Mouse (Mus musculus) splenic B cell, adult 2 months (primary cell): ENCODE results near the gene Ntng1.

Experiments
- DNase-seq: peaks from one replicate; pipeline ENCODE4 v3.0.0-alpha.2; 2011; ENCODE audit warnings: low read depth, low spot score
- H3K27me3 ChIP-seq: 2 replicates; pipeline ENCODE4 v1.6.1; 2012; ENCODE audit warnings: mild to moderate bottlenecking, low read length, moderate library complexity, mixed read lengths; ENCODE audit not compliant: control insufficient read depth, poor library complexity, insufficient read depth, severe bottlenecking
- H3K36me3 ChIP-seq: 2 replicates; pipeline ENCODE4 v1.6.1; 2012; ENCODE audit warnings: mild to moderate bottlenecking, low read length, moderate library complexity, mixed read lengths; ENCODE audit not compliant: control insufficient read depth, poor library complexity, insufficient read depth, severe bottlenecking

Gene Ntng1

GRCm38 (mm10) chr3:110000349-110000748 is 143.5 kb downstream of the Ntng1 start:
- no peaks in the 10 kb centered on the region for H3K27me3 ChIP-seq
- no peaks in the 10 kb centered on the region for H3K36me3 ChIP-seq
- no peak for DNase-seq

DNA sequence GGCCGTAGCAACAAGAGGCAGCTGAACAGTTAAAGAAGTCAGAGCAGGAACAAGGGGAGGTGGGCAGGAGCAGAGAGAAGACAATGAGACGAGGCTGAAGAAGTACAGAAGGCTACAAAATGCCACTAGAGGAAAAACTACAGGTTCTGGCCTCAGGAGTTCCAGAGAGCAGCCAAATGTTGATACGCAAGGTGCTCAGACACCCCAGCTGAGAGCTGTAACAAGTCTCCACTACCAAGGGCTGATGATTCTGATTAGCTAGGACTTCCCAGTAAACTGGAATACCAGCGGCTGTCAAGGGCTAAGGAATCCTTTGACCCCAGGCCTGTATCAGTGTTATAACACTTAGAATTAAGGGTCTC is 148.2 kb downstream of the Ntng1 start:
- no peaks in the 10 kb centered on the region for H3K36me3 ChIP-seq

GRCm38 (mm10) chr3:109994978-109995662 is 148.7 kb downstream of the Ntng1 start:
- DNase-seq, result no peak
- no peaks in the 10 kb centered on the region for H3K27me3 ChIP-seq
- H3K36me3 ChIP-seq, result no peaks in the 10 kb centered on the region

More for the DNA sequence above, 148.2 kb downstream of the Ntng1 start:
- no peak for DNase-seq
- no peaks in the 10 kb centered on the region for H3K27me3 ChIP-seq

GRCm38 (mm10) chr3:109984086-109984485 is 159.7 kb downstream of the Ntng1 start:
- no peaks in the 10 kb centered on the region for H3K36me3 ChIP-seq
- DNase-seq, result no peak
- no peaks in the 10 kb centered on the region for H3K27me3 ChIP-seq

- DNase-seq, result no peak
- H3K36me3 ChIP-seq, result no peaks in the 10 kb centered on the region
- no peaks in the 10 kb centered on the region for H3K27me3 ChIP-seq
Measured at GRCm38 (mm10) chr3:109977614-109978013, 166.2 kb downstream of the Ntng1 start.

DNA sequence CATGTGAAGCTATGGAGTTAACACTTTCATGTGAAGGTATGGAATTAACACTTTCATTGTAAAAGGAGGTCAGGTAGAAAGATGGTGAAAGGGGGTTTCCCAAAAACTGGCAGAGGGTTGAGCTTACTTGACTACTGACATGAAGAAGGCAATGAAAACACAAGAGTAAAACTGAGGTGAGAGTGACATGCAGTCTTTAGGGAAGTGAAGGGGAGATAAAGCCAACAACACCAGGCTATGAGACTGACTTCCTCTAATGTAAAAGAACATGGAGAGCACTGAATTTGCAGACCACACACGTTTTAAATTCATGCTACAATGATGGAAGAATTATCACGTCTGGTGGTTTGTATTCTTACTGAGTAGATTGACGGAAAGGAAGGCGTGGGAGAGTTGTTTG is 168.7 kb downstream of the Ntng1 start:
- no peaks in the 10 kb centered on the region for H3K27me3 ChIP-seq
- no peaks in the 10 kb centered on the region for H3K36me3 ChIP-seq
- DNase-seq, result no peak

DNA sequence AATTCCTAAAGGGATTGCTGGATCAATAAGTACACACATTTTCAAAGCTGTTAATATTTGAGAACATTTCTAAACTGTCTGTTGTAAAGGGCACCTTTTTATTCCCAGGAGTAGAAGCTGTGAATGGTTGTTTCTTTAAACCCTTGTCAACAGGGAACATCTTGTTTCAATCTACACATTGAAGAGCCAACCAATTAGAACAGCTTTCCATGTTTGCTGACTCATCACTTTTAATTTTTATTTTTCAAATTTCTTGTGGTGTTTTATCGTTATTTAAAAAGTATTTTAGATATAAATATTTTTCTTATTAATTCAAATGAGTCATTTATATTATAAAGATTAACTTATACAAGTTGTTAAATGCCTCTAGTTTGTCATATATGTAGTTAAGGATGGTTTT is 172.3 kb downstream of the Ntng1 start:
- no peaks in the 10 kb centered on the region for H3K36me3 ChIP-seq
- DNase-seq, result no peak
- H3K27me3 ChIP-seq, result no peaks in the 10 kb centered on the region

DNA sequence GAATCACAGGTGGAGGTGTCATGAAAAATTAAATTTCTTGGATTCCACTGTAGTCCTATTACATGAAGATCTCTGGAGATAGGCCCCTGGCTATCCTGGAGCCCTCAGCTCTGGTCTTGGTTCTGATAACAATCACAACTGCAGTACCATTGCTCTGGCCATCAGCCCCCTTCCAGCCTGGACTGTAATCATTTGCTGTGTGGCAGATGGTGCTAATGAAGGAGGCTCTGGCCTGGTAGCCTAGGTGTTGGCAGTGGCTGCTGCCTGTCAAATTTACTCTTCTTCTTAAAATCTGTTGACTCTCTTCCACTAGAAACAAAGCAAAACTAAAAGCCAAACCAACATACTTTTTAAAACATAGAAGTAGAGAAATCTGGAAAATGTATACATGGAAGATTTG is 173.6 kb downstream of the Ntng1 start:
- H3K27me3 ChIP-seq, result no peaks in the 10 kb centered on the region
- DNase-seq, result no peak
- no peaks in the 10 kb centered on the region for H3K36me3 ChIP-seq

- Histone ChIP-seq H3K27me3 (no peaks in the 10 kb centered on the region), H3K36me3 (no peaks in the 10 kb centered on the region)
- no peak for DNase-seq
Measured at GRCm38 (mm10) chr3:109962631-109963030, 181.2 kb downstream of the Ntng1 start.

- no peak for DNase-seq
- Histone ChIP-seq H3K27me3 (no peaks in the 10 kb centered on the region), H3K36me3 (no peaks in the 10 kb centered on the region)
Measured at GRCm38 (mm10) chr3:109942960-109943359, 200.9 kb downstream of the Ntng1 start.

DNA sequence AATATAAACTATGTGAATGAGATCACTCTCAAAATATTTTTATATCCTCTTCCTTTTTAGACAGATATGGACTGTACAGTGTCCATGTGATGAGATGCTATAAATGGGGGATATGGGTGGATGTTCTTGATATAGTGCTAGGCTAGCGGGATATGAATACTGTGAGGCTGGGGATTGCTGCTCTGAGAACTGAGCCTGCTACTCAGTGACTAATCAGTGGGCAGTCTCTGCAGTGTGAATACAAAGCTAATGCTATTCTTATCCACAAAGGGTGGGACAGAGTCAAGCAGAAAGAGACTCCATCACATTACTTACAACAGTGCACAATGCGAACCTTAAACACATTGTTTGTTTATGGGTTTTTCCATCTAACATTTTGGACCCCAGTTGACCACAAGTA is 206.2 kb downstream of the Ntng1 start:
- Histone ChIP-seq H3K36me3 (no peaks in the 10 kb centered on the region), H3K27me3 (no peaks in the 10 kb centered on the region)

DNA sequence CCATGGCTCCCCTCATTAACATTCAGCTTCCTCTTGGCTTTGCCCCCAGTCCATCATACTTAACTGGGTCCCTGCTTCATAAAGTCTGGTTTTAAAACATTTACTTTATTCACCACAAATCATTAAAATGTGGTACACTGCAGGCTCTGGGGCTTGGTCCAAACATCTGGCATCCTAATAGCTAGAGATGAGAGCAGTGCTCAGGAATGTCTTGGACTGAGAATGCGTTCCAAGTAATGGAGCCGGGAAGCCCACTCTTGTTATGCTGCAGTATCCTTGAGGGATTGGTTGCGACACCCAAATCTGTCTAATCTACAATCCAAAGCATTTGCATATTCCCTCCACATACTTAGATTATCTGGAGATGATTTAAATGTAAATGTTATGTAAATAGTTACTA is 207.5 kb downstream of the Ntng1 start:
- Histone ChIP-seq H3K36me3 (no peaks in the 10 kb centered on the region), H3K27me3 (no peaks in the 10 kb centered on the region)
- no peak for DNase-seq

More for the DNA sequence above, 206.2 kb downstream of the Ntng1 start:
- no peak for DNase-seq

DNA sequence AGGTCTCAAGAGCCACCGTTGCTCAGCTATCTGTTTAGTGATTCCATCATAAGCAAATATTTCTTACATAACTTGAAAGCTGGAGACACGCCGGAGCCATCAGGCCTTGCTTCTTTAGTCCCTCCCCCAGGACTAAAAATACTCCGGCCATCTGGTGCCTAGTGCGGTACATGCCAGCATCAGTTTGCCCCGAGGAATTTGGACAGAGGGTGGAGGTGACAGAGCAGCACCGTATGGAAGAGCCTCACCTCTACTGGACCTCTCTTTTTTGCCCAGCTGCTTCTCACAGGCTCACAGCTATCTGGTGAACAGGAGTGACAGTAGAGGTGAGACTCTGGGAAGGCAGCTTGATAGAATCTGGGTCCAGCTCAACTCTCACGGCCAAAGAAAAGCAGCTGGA is 211.6 kb downstream of the Ntng1 start:
- Histone ChIP-seq H3K36me3 (no peaks in the 10 kb centered on the region), H3K27me3 (no peaks in the 10 kb centered on the region)
- DNase-seq, result no peak

GRCm38 (mm10) chr3:109931021-109931420 is 212.8 kb downstream of the Ntng1 start:
- H3K27me3 ChIP-seq, result no peaks in the 10 kb centered on the region
- H3K36me3 ChIP-seq, result no peaks in the 10 kb centered on the region
- DNase-seq, result no peak

DNA sequence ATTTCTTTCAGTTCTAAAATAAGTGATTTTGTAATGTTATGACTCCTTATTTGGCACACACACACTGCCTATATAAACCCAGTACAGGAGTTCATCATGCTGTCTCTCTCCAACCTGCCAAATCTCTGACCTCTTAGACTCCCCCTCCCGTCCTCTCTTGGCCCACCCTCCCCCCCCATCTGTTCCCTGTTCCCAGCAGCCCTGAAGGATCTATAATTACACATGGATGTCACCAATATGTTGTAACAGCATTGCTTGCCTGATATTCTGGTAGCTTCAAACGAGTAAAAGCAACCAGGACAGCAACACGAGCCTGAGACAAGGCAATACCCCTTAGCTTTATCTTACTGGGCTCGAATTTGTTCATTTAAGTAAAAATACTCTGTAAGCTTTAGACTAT is 220.0 kb downstream of the Ntng1 start:
- Histone ChIP-seq H3K36me3 (no peaks in the 10 kb centered on the region), H3K27me3 (no peaks in the 10 kb centered on the region)
- DNase-seq, result no peak

- no peak for DNase-seq
- H3K27me3 ChIP-seq, result no peaks in the 10 kb centered on the region
- no peaks in the 10 kb centered on the region for H3K36me3 ChIP-seq
Measured at GRCm38 (mm10) chr3:109918996-109919395, 224.8 kb downstream of the Ntng1 start.
